Mouse (Mus musculus): ENCODE measurements around the gene Hdac1.

The Hdac1 gene

GRCm38 (mm10) chr4:129476047-129476446 is 66.5 kb downstream of the Hdac1 start:
- in situ Hi-C loops (cut with MboI) = no loop called here

All from mature B cell (primary cell).